Mouse (Mus musculus): ENCODE measurements around the gene Flywch1. TPM values are rescaled to one million over a fixed set of nuclear protein-coding genes. Genes with fewer than 3 reads are reported as not detected.
"Not testable (repeated sequence)": the region's sequence is repeated elsewhere in the genome, so short reads cannot be mapped to it uniquely, and the experiment has no call there.

The Flywch1 gene
- total RNA-seq, 4 experiments from 2014 or later, result 82.9 to 115 (median 102) TPM

GRCm38 (mm10) chr17:23778447-23778846, 7.0 kb upstream of the Flywch1 start:
- no peak for DNase-seq

GRCm38 (mm10) chr17:23777141-23777540, 5.7 kb upstream of the Flywch1 start:
- no peak for DNase-seq

DNA sequence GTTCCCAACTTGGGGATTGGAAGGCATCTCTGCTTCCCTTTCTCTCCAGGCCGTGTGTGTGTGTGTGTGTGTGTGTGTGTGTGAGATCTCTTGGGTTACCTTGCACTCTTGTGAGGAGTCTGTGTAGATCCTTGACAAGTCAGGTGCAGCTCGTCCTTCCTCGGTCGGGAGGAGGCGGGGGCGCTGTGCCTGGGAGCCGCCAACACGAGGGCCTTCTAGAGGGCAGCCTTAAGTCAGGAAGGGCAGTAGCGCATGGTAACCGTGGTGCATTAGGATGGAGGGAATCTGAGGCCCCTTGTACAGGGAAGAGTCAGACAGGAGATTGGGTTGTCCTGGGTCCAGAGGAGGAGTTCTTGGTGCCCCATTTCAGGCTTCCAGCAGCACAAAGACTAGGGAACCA, 4.8 kb upstream of the Flywch1 start:
- DNase-seq, result no peak

GRCm38 (mm10) chr17:23774090-23774489, 2.7 kb upstream of the Flywch1 start:
- peak; percentile 80 for DNase-seq

DNA sequence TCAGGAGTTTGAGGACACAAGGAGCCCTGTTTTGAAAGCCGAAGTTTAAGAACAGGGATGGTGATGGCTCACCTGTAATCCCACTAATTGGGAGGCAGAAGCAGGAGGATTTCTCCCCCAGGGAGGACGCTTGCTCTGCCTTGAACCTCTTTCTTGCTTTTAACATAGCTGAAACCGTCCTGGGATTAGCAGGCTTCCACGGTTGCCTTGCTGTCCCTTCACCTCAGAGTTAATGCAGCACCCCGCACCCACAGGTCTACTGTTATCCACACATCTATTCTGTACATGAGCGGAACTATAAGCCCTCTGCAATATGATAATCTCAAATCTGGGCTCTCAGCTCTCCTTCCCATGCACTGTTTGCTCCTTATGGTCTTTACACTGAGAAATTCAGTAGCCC, 2.3 kb upstream of the Flywch1 start:
- DNase-seq, result no peak

- DNase-seq, result not testable (repeated sequence)
Observed at GRCm38 (mm10) chr17:23772219-23772556, 786 bp upstream of the Flywch1 start.

- peak; percentile 32 for DNase-seq
Observed at GRCm38 (mm10) chr17:23770896-23771283, 512 bp downstream of the Flywch1 start.

DNA sequence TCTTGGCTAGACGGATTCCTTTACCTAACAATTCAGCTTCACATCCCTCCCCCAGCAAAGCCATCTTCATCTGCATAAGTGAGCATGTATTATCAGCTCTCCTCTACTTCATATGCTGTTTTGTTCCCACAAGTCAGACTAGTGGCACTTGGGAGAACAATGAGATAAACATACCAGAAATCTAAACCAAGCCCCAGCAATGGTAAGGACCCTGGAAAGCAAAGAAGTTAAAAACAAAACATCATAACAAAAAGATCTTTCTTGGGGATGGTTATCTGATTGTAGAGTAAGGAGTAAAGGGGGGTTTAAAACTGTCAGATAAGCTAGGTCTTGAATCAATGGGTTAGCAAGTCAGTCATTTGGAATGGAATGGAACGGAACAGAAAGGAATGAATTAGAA, 909 bp downstream of the Flywch1 start:
- DNase-seq, result no peak

- DNase-seq, result no peak
Observed at GRCm38 (mm10) chr17:23762976-23763375, 8.4 kb downstream of the Flywch1 start.

DNA sequence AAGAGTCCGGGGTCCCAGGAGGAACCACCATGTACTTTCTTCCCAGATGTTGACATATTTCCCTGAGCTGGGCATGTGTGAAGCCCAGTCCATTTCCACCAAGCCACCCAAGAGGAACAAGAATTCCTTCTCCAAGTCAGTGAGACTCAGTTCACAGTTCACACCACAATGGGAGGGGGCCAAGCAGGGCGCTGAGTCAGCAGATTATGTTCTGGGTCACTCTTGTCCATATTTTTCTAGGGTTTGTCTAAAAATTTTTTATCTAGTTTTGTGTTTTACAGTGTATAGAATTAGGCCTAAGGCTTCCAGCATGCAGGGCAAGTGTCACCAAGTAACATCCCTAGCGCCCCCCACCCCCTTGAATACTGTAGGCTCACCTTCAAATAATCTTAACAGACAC, 10.2 kb downstream of the Flywch1 start:
- no peak for DNase-seq

GRCm38 (mm10) chr17:23760231-23760630, 11.2 kb downstream of the Flywch1 start:
- no peak for DNase-seq

DNA sequence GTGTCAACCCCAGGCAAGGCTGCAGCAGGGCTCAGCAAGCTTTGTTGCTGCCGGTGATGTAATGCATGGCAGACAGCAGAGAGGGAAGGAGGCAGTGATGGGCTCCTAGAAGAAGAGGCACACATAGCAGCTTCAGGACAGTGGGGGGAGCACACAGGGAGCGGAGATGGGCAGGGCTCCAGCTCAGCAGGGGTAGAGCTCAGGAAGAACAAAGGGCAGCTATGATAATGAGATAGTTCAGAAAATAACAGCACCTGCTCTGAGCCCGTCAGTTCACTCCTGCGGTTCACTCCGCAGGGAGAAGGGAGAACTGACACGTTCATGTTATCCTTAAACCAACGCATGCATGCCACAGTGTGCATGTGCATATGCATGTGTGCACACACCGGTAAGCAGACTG, 12.6 kb downstream of the Flywch1 start:
- DNase-seq, result no peak

GRCm38 (mm10) chr17:23757581-23757980, 13.8 kb downstream of the Flywch1 start:
- DNase-seq, result no peak

DNA sequence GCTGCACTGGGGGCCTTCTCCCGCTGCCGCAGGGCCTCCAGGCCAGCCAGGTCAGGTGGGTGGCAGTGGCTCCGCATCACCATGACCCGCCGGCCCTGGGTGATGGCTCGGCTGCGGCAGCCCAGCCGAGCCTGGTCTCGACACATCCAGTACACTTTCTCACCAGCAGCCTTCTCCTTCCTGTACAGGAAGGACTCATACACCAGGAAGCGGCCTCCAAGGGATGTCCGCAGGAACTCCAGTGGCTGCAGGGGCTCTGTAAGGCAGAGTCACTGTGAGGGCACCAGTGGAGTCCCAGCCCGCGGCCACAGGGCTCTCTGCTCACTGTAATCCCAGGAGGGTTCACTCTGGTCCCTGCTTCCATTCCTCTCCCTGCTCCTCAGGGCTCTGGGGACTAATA, 15.7 kb downstream of the Flywch1 start:
- DNase-seq, result no peak

- DNase-seq, result no peak
Observed at GRCm38 (mm10) chr17:23749400-23750191, 21.8 kb downstream of the Flywch1 start.

DNA sequence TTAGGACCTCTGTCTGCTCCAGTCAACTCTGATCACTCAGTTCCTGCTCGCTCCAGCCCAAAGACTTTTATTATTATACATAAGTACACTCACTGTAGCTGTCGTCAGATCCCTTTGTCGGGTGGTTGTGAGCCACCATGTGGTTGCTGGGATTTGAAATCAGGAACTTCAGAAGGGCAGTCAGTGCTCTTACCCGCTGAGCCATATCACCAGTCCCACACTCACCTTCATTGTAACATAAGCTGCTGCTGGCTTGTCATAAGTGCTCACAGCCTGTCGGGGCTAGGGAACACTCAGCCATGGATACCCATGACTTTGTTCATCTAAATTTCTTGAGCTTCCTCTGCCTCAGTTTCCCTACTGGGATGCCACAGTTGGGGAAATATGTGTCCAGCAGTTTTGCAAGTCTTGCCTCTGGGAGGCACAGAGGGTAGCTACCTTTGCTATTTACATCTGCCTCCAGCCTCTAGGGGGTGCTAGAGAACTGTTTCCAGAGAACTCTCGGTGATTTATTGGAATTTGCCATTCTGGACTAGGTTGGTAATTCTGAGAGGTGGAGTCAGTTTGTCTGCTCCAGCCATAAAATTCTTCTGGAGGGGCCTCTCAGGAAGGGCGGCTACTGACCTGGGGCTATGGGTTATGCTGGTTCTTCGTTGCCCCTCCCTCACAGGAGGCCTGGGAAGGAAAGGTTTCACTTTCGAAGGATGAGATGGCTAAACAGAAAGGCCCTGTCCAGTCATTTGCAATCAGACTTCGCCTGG, 22.6 kb downstream of the Flywch1 start:
- DNase-seq, result peak; percentile 69

DNA sequence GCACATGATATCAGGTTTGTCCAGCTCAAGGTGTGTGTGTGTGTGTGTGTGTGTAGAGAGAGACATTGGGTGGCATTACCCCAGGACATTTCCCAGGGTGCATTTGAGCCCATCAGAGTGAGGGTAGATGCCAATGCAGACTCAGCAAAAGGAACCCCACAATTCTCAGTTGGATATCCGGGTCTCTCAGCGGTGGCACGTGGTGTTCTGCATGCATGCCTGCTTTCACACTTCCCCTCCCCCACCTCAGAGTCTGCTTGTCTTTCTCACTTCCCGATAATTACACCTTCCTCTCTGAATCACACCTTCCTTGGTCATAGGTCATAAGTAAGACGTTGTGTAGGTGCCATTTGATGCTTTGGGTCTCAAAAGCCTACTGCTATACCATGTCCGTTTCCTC, 23.4 kb downstream of the Flywch1 start:
- no peak for DNase-seq

DNA sequence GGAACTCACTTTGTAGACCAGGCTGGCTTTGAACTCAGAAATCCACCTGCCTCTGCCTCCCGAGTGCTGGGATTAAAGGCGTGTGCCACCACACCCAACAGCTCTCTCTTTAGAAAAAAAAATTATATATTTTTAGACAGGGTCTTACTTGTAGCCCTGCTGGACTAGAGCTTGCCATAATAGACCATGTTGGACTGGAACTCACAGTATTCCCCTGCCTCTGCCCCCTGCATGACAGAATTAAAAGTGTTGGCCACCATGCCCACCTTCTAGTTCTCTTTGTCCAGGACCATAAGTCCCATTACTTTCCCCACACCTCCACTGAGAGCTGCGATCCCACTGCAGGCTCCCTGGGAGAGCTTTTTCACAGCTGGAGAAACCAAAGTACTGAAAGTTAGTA, 23.9 kb downstream of the Flywch1 start:
- DNase-seq, result no peak

- DNase-seq, result no peak
Observed at GRCm38 (mm10) chr17:23746767-23747166, 24.6 kb downstream of the Flywch1 start.

- no peak for DNase-seq
Observed at GRCm38 (mm10) chr17:23746311-23746710, 25.1 kb downstream of the Flywch1 start.

DNA sequence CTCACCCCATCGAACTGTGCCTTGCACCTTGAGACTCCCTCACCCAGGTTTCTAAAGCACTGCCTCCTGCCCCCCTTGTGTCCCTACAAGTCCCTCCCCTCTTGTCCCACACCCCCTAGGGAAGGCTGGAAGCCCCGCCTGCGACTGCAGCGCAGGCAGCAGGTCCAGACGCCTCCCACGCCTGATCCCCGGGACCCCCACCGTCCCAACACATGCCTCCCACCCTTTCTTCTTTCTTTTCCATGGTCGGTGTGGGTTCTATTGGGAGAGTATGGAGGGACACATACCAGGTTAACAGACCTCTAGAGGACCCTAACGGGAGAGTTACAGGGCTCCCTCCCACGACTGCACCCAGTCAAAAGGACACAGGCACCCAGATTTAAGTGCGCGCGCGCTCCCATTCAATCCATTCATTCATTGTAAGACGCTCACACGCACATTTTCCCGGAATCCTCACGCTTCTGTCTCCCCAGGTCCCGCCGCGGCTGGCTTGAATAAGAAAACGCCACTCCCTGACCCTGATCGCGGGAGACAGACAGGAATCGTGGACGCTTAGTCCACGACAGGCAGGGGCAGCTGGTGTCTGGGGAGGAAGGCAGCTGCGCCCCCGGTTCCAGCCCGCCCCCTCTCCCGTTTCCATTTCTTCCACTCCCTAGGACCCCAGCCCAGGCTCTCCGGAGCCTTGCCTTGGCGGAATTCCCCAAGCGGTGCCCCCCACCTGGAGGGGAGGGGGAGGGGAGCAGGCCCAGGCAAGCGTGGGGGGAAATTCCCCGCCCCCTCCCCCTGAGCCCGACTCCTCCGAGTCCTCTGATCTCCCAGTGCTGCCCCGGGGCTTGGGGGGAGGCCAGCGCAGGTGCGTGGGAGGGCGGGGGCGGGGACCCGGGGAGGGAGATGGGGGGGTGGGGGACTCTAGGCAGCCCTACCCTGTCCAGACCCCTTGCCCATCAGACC, 25.8 kb downstream of the Flywch1 start, which contains the start of gene Kremen2:
Gene Kremen2 (minus strand): TSS at position 533 of the 951 bp plus-strand sequence.
- DNase-seq, result no peak

- no peak for DNase-seq
Observed at GRCm38 (mm10) chr17:23744651-23745050, 26.8 kb downstream of the Flywch1 start.

GRCm38 (mm10) chr17:23744076-23744475, 27.3 kb downstream of the Flywch1 start:
- DNase-seq, result no peak

All from adrenal gland, adult 8-10 months (tissue).